Mouse (Mus musculus) kidney, adult 8-10 months (tissue): ENCODE data around the gene Hpd.

Source experiments
- DNase-seq, 2 experiments: peaks; one replicate each; pipeline ENCODE4 v3.0.0; 2022

Gene Hpd

DNA sequence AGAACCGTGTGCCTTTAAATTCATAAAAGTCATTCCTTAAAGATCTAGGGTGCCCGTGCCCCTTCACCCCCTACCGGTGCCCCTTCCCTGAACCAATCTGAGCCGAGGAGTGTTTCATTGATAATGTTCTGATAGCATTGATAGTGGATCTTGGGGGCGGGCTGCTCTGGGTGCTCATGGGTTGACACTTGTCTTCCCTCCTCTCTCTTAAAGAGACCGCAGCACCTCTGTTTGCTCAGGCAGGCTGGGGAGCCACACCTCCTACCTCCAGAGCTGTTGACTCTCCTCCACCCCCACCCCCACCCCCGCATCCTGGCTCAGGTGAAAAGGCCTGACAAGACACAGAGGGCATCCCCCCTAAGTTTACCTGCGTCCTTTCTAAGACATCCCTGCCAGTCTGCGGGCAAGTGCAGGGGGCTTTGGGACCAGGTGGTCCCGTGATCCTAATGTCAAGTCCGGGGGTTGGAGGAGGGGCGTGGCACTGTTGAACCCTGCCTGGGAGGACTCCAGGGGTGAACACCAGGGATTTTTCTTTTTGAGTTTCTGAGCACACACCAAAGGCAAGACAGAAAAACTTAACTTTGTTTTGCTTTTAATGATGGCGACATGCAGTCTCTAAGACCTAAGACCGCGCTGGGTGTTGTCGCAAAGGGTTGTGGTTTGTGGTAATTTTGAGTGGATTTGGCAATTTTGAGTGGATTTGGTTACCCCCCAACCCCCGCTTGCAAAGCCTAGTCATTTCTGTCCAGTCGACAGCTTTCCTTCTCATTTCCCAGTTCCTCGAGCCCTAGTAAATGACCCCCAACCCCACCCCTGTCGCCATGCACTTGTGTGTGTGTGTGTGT is 37.6 kb downstream of the Hpd start:
- DNase-seq: no peak

- DNase-seq: peak in 1 of 2 experiments; percentile 19
Observed at GRCm38 (mm10) chr5:123143971-123144745, 38.4 kb downstream of the Hpd start.

DNA sequence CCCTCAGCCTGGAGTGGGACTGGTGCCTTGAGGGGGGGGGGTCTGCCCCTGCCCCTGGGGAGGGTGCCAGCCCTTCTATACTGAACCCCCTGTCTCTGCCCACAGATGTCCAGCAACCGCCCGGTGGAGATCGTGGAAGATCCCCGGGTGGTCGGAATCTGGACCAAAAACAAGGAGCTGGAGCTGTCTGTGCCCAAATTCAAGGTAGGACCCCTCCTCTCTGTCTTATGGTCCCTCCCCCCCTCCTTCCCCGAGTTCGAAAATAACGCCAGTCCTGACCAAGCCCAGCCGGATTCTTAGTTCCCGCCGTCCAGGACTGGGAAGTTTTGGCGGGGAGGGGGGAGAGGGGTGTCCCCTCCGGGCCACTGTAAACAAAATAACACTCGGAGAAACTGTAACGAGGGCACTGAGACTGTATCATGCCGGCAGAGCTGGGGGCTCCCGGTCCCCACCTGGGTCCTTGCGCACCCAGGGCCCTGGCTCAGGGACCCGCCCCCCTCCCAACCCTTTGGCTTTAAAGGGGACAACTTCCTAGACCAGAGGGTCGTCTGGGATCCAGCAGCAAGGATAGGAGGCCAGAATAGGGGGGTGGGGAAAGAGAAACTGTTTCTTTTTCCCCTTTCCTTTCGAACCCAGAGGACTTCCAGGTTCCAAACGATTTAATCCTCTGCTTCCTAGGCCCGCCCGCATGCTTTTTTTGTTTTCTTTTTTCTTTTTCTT is 39.1 kb downstream of the Hpd start:
- peak in 1 of 2 experiments; percentile 29 for DNase-seq

DNA sequence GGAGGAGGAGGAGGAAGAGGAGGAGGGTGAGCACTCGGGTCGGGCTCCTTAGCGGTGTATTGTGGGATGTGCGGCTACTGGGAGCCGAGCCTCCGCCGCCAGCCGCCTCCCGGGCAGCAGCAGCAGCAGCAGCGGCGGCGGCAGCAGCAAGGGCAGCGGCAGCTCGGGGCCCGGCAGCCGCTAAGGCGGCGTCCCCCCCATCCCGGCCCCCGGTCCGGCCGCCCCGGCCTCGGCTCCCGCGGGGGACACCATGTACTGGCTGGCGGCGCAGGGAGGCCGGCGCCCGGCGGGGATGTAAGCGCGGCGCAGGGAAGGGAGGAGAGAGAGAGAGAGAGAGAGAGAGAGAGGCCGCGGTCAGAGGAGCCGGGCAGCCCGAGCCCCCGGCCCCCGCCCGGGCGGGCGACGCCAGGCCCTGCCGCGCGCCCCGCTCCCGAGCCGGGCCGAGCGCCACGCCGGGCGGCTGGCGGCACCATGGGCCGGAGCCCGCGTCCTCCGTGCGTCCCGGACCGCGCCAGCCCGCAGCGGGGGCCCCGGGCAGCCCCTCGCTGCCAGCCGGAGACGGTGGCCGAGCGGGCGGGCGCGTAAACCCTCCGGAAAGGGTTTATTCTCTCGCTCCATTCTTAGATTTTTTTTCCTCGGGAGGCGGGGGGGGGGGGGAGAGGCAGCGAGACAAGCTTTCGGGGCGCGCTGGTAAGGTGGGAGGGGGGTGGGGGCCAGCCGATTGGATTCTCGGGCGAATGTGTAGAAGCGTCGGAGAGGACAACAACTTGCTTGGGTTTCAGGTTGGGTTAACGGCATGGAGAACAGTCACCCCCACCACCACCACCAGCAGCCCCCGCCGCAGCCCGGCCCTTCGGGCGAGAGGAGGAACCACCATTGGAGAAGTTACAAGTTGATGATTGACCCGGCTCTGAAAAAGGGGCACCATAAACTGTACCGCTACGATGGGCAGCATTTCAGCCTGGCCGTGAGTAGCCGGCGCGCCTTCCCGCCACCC is 40.1 kb downstream of the Hpd start, which contains the start of gene Setd1b:
Gene Setd1b, plus strand, starts transcription at position 33 of the 997 bp plus-strand sequence.
- peak in 1 of 2 experiments; percentile 64 for DNase-seq

DNA sequence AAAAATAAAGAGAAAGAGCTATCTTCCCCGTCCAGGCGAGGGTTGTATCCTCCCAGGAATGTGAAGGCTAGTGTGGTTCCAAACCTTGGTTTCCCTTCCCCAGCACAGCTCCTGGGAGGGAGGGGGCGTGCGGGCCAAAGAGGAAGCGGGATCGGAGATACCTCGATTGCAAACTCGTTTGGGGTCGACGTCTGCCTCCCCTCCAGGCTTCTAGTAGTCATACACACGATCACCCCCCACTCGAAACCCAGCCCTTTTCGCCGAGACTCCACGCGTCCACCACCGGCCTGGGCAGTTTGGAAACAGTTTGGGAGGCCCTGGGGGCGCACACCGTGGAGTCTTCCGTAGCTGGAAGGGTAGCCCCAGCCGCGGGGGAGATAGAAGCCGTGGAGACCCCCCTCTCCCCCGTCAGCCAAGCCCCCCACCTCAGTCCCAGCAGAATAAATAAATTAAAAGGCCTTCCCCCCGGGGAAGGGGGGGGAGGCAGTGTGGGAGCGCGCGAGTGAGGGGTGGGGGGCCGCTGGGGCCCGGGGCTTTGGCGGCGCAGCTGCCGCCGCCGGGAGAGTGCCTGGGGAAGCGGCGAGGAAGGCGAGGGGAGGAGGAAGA is 40.9 kb downstream of the Hpd start:
- peak in 1 of 2 experiments; percentile 56 for DNase-seq

DNA sequence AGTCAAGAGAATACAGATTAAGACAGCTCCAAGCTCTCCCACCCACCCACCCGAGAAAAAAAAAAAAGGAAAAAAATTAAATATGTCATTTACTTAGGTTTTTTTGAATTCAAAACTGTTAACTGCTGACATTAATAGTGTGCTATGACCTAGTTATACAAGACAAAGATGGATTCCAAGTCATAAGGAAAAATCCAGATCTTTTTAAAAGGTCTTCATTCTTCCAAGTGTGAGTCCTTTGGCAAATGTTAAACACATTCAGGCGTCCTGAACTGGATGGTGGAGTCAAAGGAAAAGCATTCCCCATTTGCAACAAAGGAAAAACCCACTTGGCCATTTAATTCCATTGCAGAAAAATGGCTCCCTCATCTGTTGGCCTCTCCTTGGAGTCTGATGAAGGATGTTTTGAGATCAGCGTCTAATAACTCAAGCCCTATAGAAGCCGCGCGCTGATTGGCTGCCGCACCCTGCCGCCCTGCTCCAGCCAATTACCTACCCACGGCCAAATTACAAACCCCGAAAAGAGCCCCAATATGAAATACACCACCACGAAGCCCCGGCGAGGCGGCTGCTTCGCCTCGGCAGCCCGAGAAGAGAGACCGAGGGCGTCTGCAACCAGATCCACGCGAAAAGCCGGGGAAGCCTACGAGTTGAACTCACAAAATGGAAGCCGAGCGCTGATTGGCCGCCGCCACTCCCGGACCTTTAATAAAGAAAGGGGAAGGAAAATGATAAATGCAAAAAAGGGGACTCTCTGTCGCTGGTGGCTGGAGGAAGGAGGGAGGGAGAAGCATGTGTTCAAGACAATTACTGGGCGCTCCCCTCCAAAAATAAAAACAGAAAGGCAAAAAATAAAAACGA is 41.6 kb downstream of the Hpd start:
- DNase-seq: peak; percentile 94 to 95

DNA sequence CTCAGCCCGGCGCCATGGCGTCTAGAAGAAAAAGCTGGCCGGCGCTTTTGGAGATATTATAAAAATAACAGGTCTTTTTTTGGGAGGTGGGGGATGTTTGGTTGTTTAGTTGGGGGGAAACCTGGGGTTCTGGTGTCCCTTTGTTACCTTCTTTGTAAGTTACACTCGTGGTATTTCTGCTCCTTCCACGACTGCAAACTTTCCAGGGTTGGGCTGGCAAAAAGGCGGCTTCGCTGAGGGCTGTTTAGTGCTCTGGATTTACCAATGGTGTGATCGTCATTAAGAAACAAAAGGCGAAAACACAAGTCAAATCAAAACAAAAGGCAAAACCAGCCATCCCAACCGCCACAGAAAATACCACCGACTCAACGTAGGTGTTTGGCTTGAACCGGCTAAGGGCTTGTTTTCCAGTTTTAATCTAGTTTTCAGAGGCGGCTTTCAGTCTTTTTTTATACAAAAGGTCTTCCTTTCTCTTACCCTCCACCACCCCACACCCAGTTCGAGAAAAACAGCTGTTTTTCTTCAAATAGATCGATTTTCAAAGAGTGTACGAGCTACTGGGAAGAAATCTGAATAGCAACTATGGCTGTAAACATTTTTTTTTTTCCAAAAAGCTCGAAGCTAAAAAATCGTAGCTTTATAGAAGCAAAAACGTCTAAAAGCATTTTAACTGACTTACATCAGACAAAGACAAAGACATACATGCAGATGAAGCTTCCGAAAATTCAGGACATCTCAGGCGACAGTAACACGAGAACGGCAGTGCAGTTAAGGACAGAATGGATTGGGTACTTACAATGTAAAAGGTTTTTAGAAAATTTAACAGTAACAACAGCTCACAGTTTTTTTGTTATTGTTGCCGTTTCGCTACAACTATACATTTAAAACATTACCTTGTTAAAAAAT is 42.6 kb downstream of the Hpd start:
- DNase-seq: peak in 1 of 2 experiments; percentile 37

DNA sequence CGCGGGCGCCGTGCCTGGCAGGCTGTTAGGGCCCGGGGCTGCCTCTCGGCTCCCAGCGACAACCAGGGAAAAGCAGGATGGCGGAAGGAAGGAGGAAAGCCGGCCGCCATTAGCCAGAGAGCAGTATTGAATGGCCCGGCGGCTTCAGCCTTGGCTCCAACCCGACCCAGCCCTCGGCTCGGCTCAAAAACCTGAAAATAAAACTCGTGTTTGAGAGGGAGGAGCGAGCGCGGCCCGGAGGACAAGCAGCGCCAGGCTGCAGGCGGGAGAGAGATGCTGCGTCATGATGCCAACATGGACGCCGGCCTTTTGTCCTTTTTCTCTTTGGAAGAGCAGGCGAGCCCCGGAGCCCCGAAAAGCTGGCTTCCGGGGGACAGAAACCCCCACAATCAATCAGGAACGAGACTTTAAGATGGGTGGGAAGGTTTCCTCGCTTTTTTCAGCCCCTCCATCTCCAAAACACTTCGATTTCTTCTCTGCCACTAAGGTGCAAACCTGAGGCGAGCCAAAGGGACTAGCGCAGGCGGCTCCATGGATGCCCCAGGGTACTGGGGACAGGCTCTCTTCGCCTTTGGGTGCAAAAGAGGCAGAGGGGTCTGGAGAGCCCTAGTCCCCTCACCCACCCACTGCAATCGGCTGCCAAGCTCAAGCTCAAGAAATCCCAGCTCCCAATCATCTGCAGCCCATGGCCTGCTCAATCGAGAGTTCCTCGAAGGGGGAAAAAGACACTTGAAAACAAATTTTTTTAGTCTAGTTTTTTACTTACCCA is 43.4 kb downstream of the Hpd start:
- DNase-seq: peak; percentile 85 to 88

GRCm38 (mm10) chr5:123138230-123138911 is 44.2 kb downstream of the Hpd start:
- peak; percentile 72 to 85 for DNase-seq

DNA sequence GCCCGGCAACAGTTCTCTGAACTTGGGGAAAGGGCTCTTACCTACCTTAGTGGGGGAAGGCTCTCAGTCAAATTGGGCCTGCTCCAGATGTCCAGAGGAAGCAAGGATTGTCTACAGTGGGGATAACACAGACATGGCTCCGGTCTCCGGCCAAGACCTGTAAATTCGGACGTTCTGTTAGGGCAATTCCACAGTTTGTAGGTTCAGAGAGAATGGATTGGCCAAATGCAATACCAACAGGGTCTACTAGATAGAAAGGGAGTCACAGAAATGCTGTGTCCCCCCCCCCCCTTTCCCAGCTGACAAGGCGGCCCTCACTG is 44.7 kb downstream of the Hpd start:
- DNase-seq: no peak

- peak; percentile 89 to 93 for DNase-seq
Observed at GRCm38 (mm10) chr5:123137044-123137909, 45.2 kb downstream of the Hpd start.

DNA sequence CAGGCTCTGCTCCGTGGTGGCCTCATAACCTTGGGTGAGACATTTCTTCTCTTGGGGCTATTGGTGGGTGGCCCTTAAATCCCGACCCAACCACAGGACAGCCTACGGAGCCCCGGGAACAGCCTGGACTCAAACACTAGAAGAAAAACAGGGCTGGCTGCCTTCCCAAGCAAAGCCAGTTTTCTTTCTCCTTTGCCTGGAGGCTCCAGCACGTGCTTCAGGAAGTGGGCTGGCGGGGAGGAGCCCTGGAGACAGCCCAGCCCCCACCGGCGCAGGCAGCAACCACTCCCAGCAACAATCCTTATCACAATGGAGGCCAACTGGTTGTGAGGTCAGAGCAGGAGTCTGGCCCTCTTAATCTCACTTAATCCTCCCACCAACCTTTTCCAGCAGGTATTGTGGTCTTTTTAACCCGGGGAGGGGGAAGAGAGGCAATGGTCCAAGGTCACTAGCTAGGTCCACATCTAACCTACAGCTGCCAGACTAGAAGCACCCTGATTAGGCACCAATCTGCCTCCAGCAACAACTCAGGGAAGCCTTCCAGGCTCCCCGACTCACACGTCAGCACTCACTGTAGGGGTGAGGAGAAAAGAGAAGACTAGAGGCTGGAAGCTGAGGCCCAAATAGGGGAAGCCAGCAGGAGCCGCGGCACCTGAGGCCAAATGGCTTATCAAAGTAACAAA is 46.0 kb downstream of the Hpd start:
- peak; percentile 94 to 95 for DNase-seq

GRCm38 (mm10) chr5:123135471-123136360 is 46.8 kb downstream of the Hpd start:
- peak; percentile 95 to 96 for DNase-seq

- DNase-seq: no peak
Observed at GRCm38 (mm10) chr5:123134875-123135382, 47.6 kb downstream of the Hpd start.
